Mouse (Mus musculus): Measurements from ENCODE around the gene Fbxw10. TPM values are rescaled to one million over a fixed set of nuclear protein-coding genes. Genes with fewer than 3 reads are reported as not detected.

Fbxw10 gene
- polyA plus RNA-seq, 3 experiments from 2014 or later = 1.5 to 20.2 (median 15.8) TPM

GRCm38 (mm10) chr11:62909720-62910306, 62.9 kb downstream of the Fbxw10 start:
- no peak for ATAC-seq

DNA sequence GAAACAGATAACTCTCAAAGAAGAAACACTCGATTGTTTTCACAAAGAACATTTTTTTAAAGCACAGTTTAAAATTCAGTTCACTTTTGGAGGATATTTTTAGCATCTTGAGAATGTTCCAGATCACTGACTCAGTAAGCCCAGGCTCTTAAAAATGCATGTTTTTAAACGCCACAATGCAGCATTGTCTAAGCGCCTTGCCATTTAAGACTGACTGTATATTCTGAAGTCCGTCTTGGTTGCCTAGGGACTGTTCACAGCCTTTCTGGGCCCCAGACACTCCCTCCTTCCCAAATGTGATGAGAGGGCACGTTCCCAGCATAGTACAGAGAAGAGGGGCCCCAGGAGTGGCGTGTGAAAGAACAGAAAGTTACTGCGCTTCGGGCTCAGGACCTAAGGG, 64.5 kb downstream of the Fbxw10 start:
- ATAC-seq = no peak

GRCm38 (mm10) chr11:62913141-62913540, 66.3 kb downstream of the Fbxw10 start:
- ATAC-seq = no peak

DNA sequence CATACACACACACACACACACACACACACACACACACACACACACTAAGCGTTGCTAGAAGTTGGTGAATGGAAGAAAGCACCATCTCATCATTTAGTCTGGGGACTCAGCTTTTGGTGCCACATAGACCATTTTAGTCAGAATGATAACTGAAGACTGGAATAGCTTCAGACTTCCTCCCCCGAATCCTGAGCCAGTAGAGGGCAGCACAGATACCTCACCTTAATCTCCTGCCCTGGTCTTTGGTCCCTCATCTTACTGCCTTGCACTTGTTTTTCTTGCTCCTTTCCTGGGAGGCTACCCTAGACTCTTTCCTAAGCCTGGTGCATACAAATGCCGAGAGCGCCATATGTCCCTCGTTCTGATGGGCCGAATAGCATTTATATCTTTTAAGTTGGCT, 67.7 kb downstream of the Fbxw10 start:
- no peak for ATAC-seq

DNA sequence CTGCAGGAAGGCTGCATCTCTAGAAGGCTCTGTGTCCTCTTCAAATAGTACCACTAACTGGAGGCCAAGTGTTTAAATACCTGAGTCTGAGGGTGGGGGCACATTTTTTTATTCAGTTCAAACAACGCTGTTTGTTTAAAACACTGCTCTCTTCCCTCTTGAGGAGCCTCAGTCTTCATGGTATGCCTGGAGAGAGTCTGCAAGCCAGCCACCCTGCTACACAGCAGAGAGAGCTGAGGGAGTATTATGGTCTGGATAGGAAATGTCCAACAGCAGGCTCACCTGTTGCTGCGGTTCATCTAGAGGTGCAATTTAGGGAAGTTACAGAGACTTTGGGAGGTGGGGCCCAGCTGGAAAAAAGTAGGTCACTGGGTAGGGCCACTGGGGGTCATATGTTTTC, 68.6 kb downstream of the Fbxw10 start:
- no peak for ATAC-seq

DNA sequence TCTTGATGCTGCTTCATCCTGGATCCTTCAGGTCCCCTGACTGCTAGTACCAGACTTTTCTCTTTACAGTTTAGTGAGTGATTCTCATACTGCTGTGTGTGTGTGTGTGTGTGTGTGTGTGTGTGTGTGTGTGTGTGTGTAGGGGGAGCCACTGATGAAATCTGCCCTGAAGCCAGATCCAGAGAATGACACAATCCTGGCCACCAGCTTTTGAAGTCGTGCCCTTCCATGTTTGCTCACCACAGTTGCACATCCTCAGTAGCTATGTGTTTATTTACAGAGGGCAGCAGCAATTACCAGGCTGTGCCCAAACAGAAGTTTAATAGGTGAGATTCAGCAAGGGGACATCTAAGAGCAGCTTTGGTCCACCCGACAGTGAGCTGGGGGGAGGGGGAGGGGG, 69.9 kb downstream of the Fbxw10 start:
- no peak for ATAC-seq

GRCm38 (mm10) chr11:62919946-62920742, 73.3 kb downstream of the Fbxw10 start:
- no peak for ATAC-seq

DNA sequence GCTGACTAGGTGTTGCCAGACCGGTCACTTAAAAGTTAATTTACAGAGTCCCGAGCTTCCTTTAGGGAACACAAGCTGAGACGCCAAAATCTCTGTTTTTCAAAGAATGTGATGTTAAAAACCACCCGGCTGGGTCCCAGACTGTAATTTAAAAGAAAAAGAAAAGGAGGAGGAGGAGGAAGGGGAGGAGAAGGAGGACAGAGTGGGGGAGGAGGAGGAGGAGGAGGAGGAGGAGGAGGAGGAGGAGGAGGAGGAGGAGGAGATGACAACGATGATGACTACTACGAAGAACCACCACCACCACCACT, 73.8 kb downstream of the Fbxw10 start:
- no peak for ATAC-seq

- no peak for ATAC-seq
These were observed 74.4 kb downstream of the Fbxw10 start for GRCm38 (mm10) chr11:62921052-62921977.

GRCm38 (mm10) chr11:62924091-62924761, 77.4 kb downstream of the Fbxw10 start:
- no peak for ATAC-seq

Other genes starting within 250 kb of the Fbxw10 start
- 1 to 10 TPM; 1.8 to 2.6 (median 2.1) TPM for gene Lrrc75a, start 198.5 kb upstream of the Fbxw10 start, polyA plus RNA-seq (2017; shearing (Covaris generic))
- 10 to 100 TPM; 33.7 to 47.7 (median 38.7) TPM for gene Mmgt2, start 198.4 kb upstream of the Fbxw10 start, polyA plus RNA-seq (2017; shearing (Covaris generic))
- 10 to 100 TPM; 17.7 to 24.7 (median 18.9) TPM for gene Zfp287, start 115.2 kb upstream of the Fbxw10 start, polyA plus RNA-seq (2017; shearing (Covaris generic))
- not detected for gene Gm10428, start 94.0 kb upstream of the Fbxw10 start, polyA plus RNA-seq (2017; shearing (Covaris generic))
- 1 to 10 TPM in 2 of 3 experiments, under 1 TPM in 1; 0.48 to 7.7 (median 6.0) TPM for gene Zfp286, start 57.6 kb upstream of the Fbxw10 start, polyA plus RNA-seq (2017; shearing (Covaris generic))
- 10 to 100 TPM in 1 of 3 experiments, 1 to 10 TPM in 2; 6.4 to 14.6 (median 8.6) TPM for gene Trim16, start 26.8 kb upstream of the Fbxw10 start, polyA plus RNA-seq (2017; shearing (Covaris generic))
- 10 to 100 TPM; 57.5 to 81.6 (median 63.6) TPM for gene Tvp23b, start 32.4 kb downstream of the Fbxw10 start, polyA plus RNA-seq (2017; shearing (Covaris generic))
- not detected for gene Cdrt4, start 104.1 kb downstream of the Fbxw10 start, polyA plus RNA-seq (2017; shearing (Covaris generic))
- gene Tekt3, start 214.6 kb downstream of the Fbxw10 start, polyA plus RNA-seq (2017; shearing (Covaris generic)) = not detected